Mouse (Mus musculus): ENCODE measurements around the gene Spaar. TPM values are rescaled to one million over a fixed set of nuclear protein-coding genes. Genes with fewer than 3 reads are reported as not detected.
A peak's percentile ranks its signal among the peaks of the same experiment; 100 is the strongest.

Gene Spaar
- polyA plus RNA-seq, 2 experiments, result 0.01 to 0.03 TPM

DNA sequence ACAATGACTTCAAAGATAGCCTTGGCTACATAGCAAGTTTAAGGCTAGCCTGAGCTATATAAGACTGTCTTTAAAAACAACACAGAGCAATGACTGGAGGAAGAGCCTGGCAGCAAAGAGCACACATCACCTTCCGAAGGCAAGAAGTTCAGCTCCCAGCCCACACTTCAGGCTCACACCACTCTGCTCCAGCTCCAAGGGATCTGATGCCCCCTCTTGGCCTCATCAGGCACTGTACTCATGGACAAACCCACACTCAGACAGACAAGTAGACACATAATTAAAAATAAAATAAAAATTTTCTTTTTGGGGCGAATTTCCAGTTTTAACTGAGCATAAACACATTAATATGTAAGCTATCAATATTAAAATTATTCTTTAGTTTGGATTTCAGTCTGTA, 31.5 kb downstream of the Spaar start:
- Histone ChIP-seq H3K36me3 (replicated peaks; ENCODE audit: control insufficient read depth, insufficient read depth, low read depth) (no peaks in the 10 kb centered on the region), H3K27ac (no peak overlapping the region), H3K4me1 (replicated peaks; ENCODE audit: control insufficient read depth in 2 of 2, insufficient read depth in 2 of 2, low read length in 1 of 2) (no peaks in the 10 kb centered on the region), H3K9ac (replicated peaks) (no peak overlapping the region), H3K9me3 (ENCODE audit: control insufficient read depth, low read length) (no peaks in the 10 kb centered on the region), H3K4me3 (ENCODE audit: insufficient read depth in 1 of 2, low read depth in 2 of 2, low read length in 2 of 2) (no peak overlapping the region), H3K27me3 (ENCODE audit: control insufficient read depth, insufficient read depth, low read length) (no peaks in the 10 kb centered on the region), H3K4me2 (ENCODE audit: low read depth) (no peak overlapping the region)
- TF ChIP-seq EP300 (IDR thresholded peaks at IDR 0.05; ENCODE audit: low read depth), result no peak
- TF ChIP-seq CTCF (IDR thresholded peaks at IDR 0.05; ENCODE audit: low read depth), result peak; percentile 29
- DNase-seq (ENCODE audit: low read depth in 3 of 3, low spot score in 3 of 3) (no peak), ATAC-seq (ENCODE audit: insufficient read depth) (no peak)
- 41% methylated on average over 2 of the region's 2 CpGs for WGBS (ENCODE audit: insufficient replicate concordance)

DNA sequence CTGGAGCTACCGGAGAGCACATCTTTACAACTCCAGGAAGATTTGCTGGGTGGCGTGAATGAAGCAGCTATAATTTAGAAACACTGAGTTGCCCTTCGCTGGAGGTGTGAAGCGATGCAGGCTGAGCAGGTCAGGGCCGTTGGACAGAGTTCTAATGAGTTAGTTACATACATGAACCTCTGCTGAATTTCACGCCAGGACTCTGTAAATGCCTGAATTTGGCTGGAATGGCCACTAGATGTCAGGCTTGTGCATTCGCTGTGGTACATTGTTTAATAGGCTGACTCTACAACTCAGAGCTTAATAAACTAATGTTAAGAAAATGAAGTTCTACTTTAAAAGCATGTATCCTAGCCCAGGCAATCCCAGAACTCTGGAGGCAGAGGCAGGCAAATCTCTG, 33.6 kb downstream of the Spaar start:
- no peak overlapping the region for H3K9ac ChIP-seq (replicated peaks)
- no peaks in the 10 kb centered on the region for H3K27me3 ChIP-seq (ENCODE audit: control insufficient read depth, insufficient read depth, low read length)
- H3K27ac ChIP-seq, result no peak overlapping the region
- no peaks in the 10 kb centered on the region for H3K9me3 ChIP-seq (ENCODE audit: control insufficient read depth, low read length)
- ATAC-seq (ENCODE audit: insufficient read depth), result no peak
- no peaks in the 10 kb centered on the region for H3K36me3 ChIP-seq (replicated peaks; ENCODE audit: control insufficient read depth, insufficient read depth, low read depth)
- TF ChIP-seq EP300 (IDR thresholded peaks at IDR 0.05; ENCODE audit: low read depth), result no peak
- peak; percentile 67 for TF ChIP-seq CTCF (IDR thresholded peaks at IDR 0.05; ENCODE audit: low read depth)
- H3K4me2 ChIP-seq (ENCODE audit: low read depth), result no peak overlapping the region
- 19% methylated on average over 7 of the region's 7 CpGs for WGBS (ENCODE audit: insufficient replicate concordance)
- no peak overlapping the region for H3K4me3 ChIP-seq (ENCODE audit: insufficient read depth in 1 of 2, low read depth in 2 of 2, low read length in 2 of 2)
- no peak for DNase-seq (ENCODE audit: low read depth in 3 of 3, low spot score in 3 of 3)
- no peaks in the 10 kb centered on the region for H3K4me1 ChIP-seq (replicated peaks; ENCODE audit: control insufficient read depth in 2 of 2, insufficient read depth in 2 of 2, low read length in 1 of 2)

DNA sequence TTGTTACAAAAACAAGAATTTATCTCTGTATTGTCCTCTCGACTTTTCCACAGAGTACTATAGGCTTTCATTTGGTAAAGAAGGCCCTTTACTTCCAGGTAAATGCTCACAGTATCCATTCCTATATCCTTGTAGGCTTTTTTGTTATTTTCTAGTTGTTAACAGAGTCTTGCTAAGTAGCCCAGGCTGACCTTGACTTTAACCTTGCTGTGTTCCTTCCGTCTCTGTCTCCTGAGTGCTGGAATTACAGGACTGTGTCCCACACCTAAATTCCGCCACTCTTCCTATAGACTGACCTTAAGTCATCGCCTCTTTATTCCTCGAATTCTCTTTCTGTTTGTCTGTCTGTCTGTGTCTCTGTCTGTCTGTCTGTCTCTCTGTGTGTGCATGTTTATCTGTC, 38.5 kb downstream of the Spaar start:
- Histone ChIP-seq H3K36me3 (replicated peaks; ENCODE audit: control insufficient read depth, insufficient read depth, low read depth) (no peaks in the 10 kb centered on the region), H3K9ac (replicated peaks) (no peak overlapping the region), H3K9me3 (ENCODE audit: control insufficient read depth, low read length) (no peaks in the 10 kb centered on the region), H3K4me2 (ENCODE audit: low read depth) (no peak overlapping the region), H3K4me1 (replicated peaks; ENCODE audit: control insufficient read depth in 2 of 2, insufficient read depth in 2 of 2, low read length in 1 of 2) (no peaks in the 10 kb centered on the region), H3K27ac (no peak overlapping the region), H3K27me3 (ENCODE audit: control insufficient read depth, insufficient read depth, low read length) (no peaks in the 10 kb centered on the region), H3K4me3 (ENCODE audit: insufficient read depth in 1 of 2, low read depth in 2 of 2, low read length in 2 of 2) (no peak overlapping the region)
- DNase-seq (ENCODE audit: low read depth in 3 of 3, low spot score in 3 of 3) (no peak), ATAC-seq (ENCODE audit: insufficient read depth) (no peak)
- TF ChIP-seq EP300 (IDR thresholded peaks at IDR 0.05; ENCODE audit: low read depth) (no peak), CTCF (IDR thresholded peaks at IDR 0.05; ENCODE audit: low read depth) (no peak)
- 50% methylated on average over 5 of the region's 5 CpGs for WGBS (ENCODE audit: insufficient replicate concordance)

DNA sequence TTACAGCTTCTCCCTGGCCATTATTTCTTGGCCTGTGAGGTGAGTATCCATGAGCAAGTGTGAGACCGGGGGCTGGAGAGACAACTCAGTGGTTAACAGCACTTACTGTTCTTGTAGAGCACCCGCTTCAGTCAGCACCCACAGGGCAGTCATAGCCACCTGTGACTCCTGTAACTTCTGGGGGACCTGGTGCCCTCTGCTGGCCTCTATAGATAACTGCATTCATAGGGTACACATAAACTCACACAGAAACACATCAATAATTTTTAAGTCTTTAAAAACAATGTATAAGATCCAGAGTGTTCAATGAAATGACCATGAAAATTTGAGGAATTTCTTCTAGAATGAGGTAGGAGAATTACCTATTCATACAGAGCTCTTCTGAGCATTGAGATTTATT, 39.5 kb downstream of the Spaar start:
- no peak overlapping the region for H3K4me2 ChIP-seq (ENCODE audit: low read depth)
- H3K27me3 ChIP-seq (ENCODE audit: control insufficient read depth, insufficient read depth, low read length), result no peaks in the 10 kb centered on the region
- TF ChIP-seq EP300 (IDR thresholded peaks at IDR 0.05; ENCODE audit: low read depth), result no peak
- TF ChIP-seq CTCF (IDR thresholded peaks at IDR 0.05; ENCODE audit: low read depth), result 0 out of 2 replicates have a peak, but pooled peaks have one; percentile 16
- H3K9ac ChIP-seq (replicated peaks), result no peak overlapping the region
- H3K36me3 ChIP-seq (replicated peaks; ENCODE audit: control insufficient read depth, insufficient read depth, low read depth), result no peaks in the 10 kb centered on the region
- no peaks in the 10 kb centered on the region for H3K9me3 ChIP-seq (ENCODE audit: control insufficient read depth, low read length)
- ATAC-seq (ENCODE audit: insufficient read depth) (no peak), DNase-seq (ENCODE audit: low read depth in 3 of 3, low spot score in 3 of 3) (no peak)
- no peak overlapping the region for H3K27ac ChIP-seq
- no peaks in the 10 kb centered on the region for H3K4me1 ChIP-seq (replicated peaks; ENCODE audit: control insufficient read depth in 2 of 2, insufficient read depth in 2 of 2, low read length in 1 of 2)
- H3K4me3 ChIP-seq (ENCODE audit: insufficient read depth in 1 of 2, low read depth in 2 of 2, low read length in 2 of 2), result no peak overlapping the region
- 78% methylated on average over 2 of the region's 2 CpGs for WGBS (ENCODE audit: insufficient replicate concordance)

DNA sequence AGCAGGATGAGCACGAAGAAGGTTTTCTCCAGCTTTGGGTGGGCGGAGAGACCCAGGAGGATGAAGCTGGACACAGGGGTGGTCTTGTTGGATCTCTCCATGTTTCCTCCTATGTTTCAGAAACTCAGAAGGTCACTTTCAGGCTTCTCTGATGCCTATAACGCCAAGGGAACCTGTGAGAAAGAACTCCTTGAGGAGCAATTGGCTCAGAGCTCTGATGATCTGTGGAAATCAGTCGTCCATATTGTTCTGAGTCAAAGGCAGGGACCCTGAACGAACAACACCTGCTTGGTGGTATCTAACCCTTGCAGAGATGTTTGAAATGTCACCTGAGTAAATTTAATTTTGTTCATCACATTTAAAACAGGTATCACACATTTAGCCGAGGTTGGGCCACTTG, 41.1 kb downstream of the Spaar start, which contains the start of gene Olfr159:
Gene Olfr159, minus strand, starts transcription at position 101 of the 400 bp plus-strand sequence.
- Histone ChIP-seq H3K27ac (no peak within 1 kb of the TSS), H3K9ac (replicated peaks) (no peak within 1 kb of the TSS), H3K4me2 (ENCODE audit: low read depth) (no peak within 1 kb of the TSS), H3K4me3 (ENCODE audit: insufficient read depth in 1 of 2, low read depth in 2 of 2, low read length in 2 of 2) (no peak within 1 kb of the TSS), H3K36me3 (replicated peaks; ENCODE audit: control insufficient read depth, insufficient read depth, low read depth) (no peaks in the 10 kb centered on the region), H3K27me3 (ENCODE audit: control insufficient read depth, insufficient read depth, low read length) (no peaks in the 10 kb centered on the region), H3K4me1 (replicated peaks; ENCODE audit: control insufficient read depth in 2 of 2, insufficient read depth in 2 of 2, low read length in 1 of 2) (no peaks in the 10 kb centered on the region), H3K9me3 (ENCODE audit: control insufficient read depth, low read length) (no peaks in the 10 kb centered on the region)
- WGBS (ENCODE audit: insufficient replicate concordance), result 58% methylated on average over 6 of the region's 6 CpGs
- ATAC-seq (ENCODE audit: insufficient read depth), result no peak
- DNase-seq (ENCODE audit: low read depth in 3 of 3, low spot score in 3 of 3), result no peak
- TF ChIP-seq CTCF (IDR thresholded peaks at IDR 0.05; ENCODE audit: low read depth), result no peak
- TF ChIP-seq EP300 (IDR thresholded peaks at IDR 0.05; ENCODE audit: low read depth), result no peak
